Mouse (Mus musculus) monocyte, adult 5-6 weeks (primary cell): Measurements from ENCODE around the gene Hs6st1. TPM values are rescaled to one million over a fixed set of nuclear protein-coding genes. Genes with fewer than 3 reads are reported as not detected.

ENCODE experiments used
- ATAC-seq: fragments of 153-309, 156-312 bp; replicated peaks from 2 replicates; pipeline ENCODE4 v1.8.0; 2017; ENCODE audit warnings: mild to moderate bottlenecking; ENCODE audit not compliant: low TSS enrichment, insufficient number of reproducible peaks, severe bottlenecking, poor library complexity, low FRiP score
- total RNA-seq: library from RNA; stranded (forward); fragments of 200-1000, 200-491, 200-594 nt; gene quantifications from 3 replicates; pipeline ENCODE4 v1.2.3, GENCODE M21; 2017

Hs6st1 gene
- total RNA-seq, 1 experiment from 2014 or later = 26.3 TPM

GRCm38 (mm10) chr1:36149411-36149810, 81.2 kb downstream of the Hs6st1 start:
- no peak for ATAC-seq

Other genes with a start within 250 kb of the Hs6st1 start
- 91.2 to 135 TPM (median 106 TPM) in 3 replicates for gene Uggt1, start 176.3 kb downstream of the Hs6st1 start, total RNA-seq
- 315 to 366 TPM (median 360 TPM) in 3 replicates for gene Neurl3, start 206.3 kb downstream of the Hs6st1 start, total RNA-seq
- 47.3 to 80.2 TPM (median 65.0 TPM) in 3 replicates for gene Arid5a, start 239.3 kb downstream of the Hs6st1 start, total RNA-seq